Mouse (Mus musculus) brown adipose tissue, adult 24 weeks (tissue): ENCODE results near the gene Neurl2. TPM values are rescaled to one million over a fixed set of nuclear protein-coding genes. Genes with fewer than 3 reads are reported as not detected.
"Not testable (repeated sequence)": the region's sequence is repeated elsewhere in the genome, so short reads cannot be mapped to it uniquely, and the experiment has no call there.

Experiments used
- H3K27ac ChIP-seq: fragments of 200-500 bp; replicated peaks from 2 replicates; pipeline ENCODE4 v1.5.1; 2012; ENCODE audit warnings: low read depth, mild to moderate bottlenecking, low read length
- H3K4me1 ChIP-seq: fragments of 200-500 bp; 2 replicates; pipeline ENCODE4 v1.6.1; 2012; ENCODE audit warnings: low read length, mixed read lengths; ENCODE audit not compliant: control insufficient read depth, insufficient read depth, insufficient read length
- H3K4me3 ChIP-seq: fragments of 200-500 bp; 2 replicates; pipeline ENCODE4 v1.5.1; 2012; ENCODE audit warnings: low read depth, mild to moderate bottlenecking, low read length, moderate library complexity; ENCODE audit not compliant: insufficient read depth
- polyA plus RNA-seq: library from polyadenylated mRNA; stranded (reverse); fragments of >200 nt; gene quantifications from 2 replicates; pipeline ENCODE4 v1.2.4, GENCODE M21; 2012; ENCODE audit not compliant: missing spikeins, insufficient read depth, insufficient read length

Neurl2 gene
- polyA plus RNA-seq, result 1.1 and 4.1 TPM in 2 replicates

- Histone ChIP-seq H3K27ac (peak within 1 kb of the TSS; percentile 94), H3K4me1 (peaks cover 7% of the 10 kb centered on the region; the same call in 1 of the 2 replicates), H3K4me3 (peak within 1 kb of the TSS; percentile 83)
These were observed at the start of gene Neurl2 for GRCm38 (mm10) chr2:164833314-164833959. Gene Neurl2 (minus strand): TSS chr2:164833456.

- H3K4me1 ChIP-seq, result 0 out of 2 replicates have a peak, but pooled peaks cover 4% of the 10 kb centered on the region
- H3K4me3 ChIP-seq, result no peak overlapping the region
- no peak overlapping the region for H3K27ac ChIP-seq
These were observed 49.4 kb upstream of the Neurl2 start for GRCm38 (mm10) chr2:164882619-164883018.

GRCm38 (mm10) chr2:164879568-164880277, 46.5 kb upstream of the Neurl2 start:
- peak overlapping the region; percentile 91 for H3K4me3 ChIP-seq
- H3K27ac ChIP-seq, result peak overlapping the region; percentile 98
- peaks cover 6% of the 10 kb centered on the region; the same call in 1 of the 2 replicates for H3K4me1 ChIP-seq

GRCm38 (mm10) chr2:164879228-164879567, 45.9 kb upstream of the Neurl2 start, which contains the start of gene Pcif1:
Gene Pcif1 (plus strand): TSS chr2:164879304.
- peak within 1 kb of the TSS; percentile 91 for H3K4me3 ChIP-seq
- peaks cover 8% of the 10 kb centered on the region; the same call in 1 of the 2 replicates for H3K4me1 ChIP-seq
- peak within 1 kb of the TSS; percentile 98 for H3K27ac ChIP-seq

- H3K4me3 ChIP-seq, result peak overlapping the region; percentile 91
- H3K4me1 ChIP-seq, result peaks cover 8% of the 10 kb centered on the region; the same call in 1 of the 2 replicates
- peak overlapping the region; percentile 83 for H3K27ac ChIP-seq
These were observed 45.4 kb upstream of the Neurl2 start for GRCm38 (mm10) chr2:164878509-164879227.

- Histone ChIP-seq H3K27ac (peak overlapping the region; percentile 83), H3K4me1 (peaks cover 10% of the 10 kb centered on the region; the same call in 1 of the 2 replicates), H3K4me3 (peak overlapping the region; percentile 91; the same call in 1 of the 2 replicates)
These were observed 44.3 kb upstream of the Neurl2 start for GRCm38 (mm10) chr2:164877376-164878215.

- H3K4me1 ChIP-seq, result peaks cover 13% of the 10 kb centered on the region; the same call in 1 of the 2 replicates
- not testable (repeated sequence) for H3K27ac ChIP-seq, H3K4me3 ChIP-seq
These were observed 42.4 kb upstream of the Neurl2 start for GRCm38 (mm10) chr2:164875648-164876047.

- Histone ChIP-seq H3K4me1 (peaks cover 13% of the 10 kb centered on the region; the same call in 1 of the 2 replicates), H3K27ac (peak overlapping the region; percentile 83), H3K4me3 (peak overlapping the region; percentile 36)
These were observed 41.0 kb upstream of the Neurl2 start for GRCm38 (mm10) chr2:164874239-164874769.

- H3K27ac ChIP-seq, result peak overlapping the region; percentile 79
- H3K4me3 ChIP-seq, result peak overlapping the region; percentile 36
- peaks cover 13% of the 10 kb centered on the region; the same call in 1 of the 2 replicates for H3K4me1 ChIP-seq
These were observed 40.4 kb upstream of the Neurl2 start for GRCm38 (mm10) chr2:164873621-164874020.

GRCm38 (mm10) chr2:164871602-164872303, 38.5 kb upstream of the Neurl2 start:
- peaks cover 9% of the 10 kb centered on the region; the same call in 1 of the 2 replicates for H3K4me1 ChIP-seq
- no peak overlapping the region for H3K4me3 ChIP-seq
- H3K27ac ChIP-seq, result no peak overlapping the region

- Histone ChIP-seq H3K4me3 (no peak overlapping the region), H3K4me1 (peaks cover 10% of the 10 kb centered on the region; the same call in 1 of the 2 replicates), H3K27ac (no peak overlapping the region)
These were observed 35.2 kb upstream of the Neurl2 start for GRCm38 (mm10) chr2:164868491-164868890.

GRCm38 (mm10) chr2:164867566-164867965, 34.3 kb upstream of the Neurl2 start:
- Histone ChIP-seq H3K27ac (peak overlapping the region; percentile 41), H3K4me1 (peaks cover 10% of the 10 kb centered on the region), H3K4me3 (no peak overlapping the region)

GRCm38 (mm10) chr2:164866741-164867551, 33.7 kb upstream of the Neurl2 start:
- Histone ChIP-seq H3K4me1 (peaks cover 9% of the 10 kb centered on the region), H3K4me3 (no peak overlapping the region), H3K27ac (peak overlapping the region; percentile 81)
